Mouse (Mus musculus) heart, postnatal 0 days (tissue): ENCODE data around the gene Yju2.

Experiments used
- CTCF ChIP-seq: IDR thresholded peaks from 2 replicates; pipeline ENCODE4 v1.5.1; 2016; ENCODE audit warnings: antibody characterized with exemption, control low read depth, low read depth
- EP300 ChIP-seq: IDR thresholded peaks from 2 replicates; pipeline ENCODE4 v1.6.1; 2016; ENCODE audit warnings: antibody characterized with exemption, low read depth

DNA sequence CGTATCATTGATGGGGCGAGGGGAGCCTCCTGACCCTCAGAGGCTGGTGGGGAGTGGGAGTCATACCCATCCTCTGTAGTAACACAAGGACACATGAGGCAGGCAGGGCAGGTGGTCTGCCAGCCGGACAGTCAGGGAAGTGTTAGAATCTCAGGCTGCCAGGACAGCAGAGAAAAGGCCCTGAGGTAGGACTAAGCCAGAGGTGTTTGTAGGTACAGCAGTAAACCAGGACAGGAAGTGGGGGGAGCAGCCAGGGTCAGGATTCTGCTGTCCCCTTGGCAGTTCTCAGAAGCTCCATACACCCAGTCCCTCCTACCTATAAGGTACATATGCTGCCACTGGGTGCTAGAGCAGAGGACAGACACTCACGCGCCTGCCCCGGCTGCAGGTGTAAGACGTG lies 2.7 kb downstream of the Yju2 start:
- no peak for TF ChIP-seq CTCF
- TF ChIP-seq EP300 = no peak
